Mouse (Mus musculus) urinary bladder, adult 2 months (tissue): ENCODE data around the gene Trabd2b. TPM values are rescaled to one million over a fixed set of nuclear protein-coding genes. Genes with fewer than 3 reads are reported as not detected.

Source experiments
- DNase-seq: peaks from one replicate; pipeline ENCODE4 v3.0.0; 2022; ENCODE audit warnings: low spot score
- polyA plus RNA-seq: library from polyadenylated mRNA; depleted of rRNA; stranded (reverse); fragments of >200 nt; gene quantifications from 2 replicates; pipeline ENCODE4 v1.2.3, GENCODE M21; 2012; rRNA removed

Trabd2b gene
- polyA plus RNA-seq, 1 experiment = 6.1 TPM

GRCm38 (mm10) chr4:114646825-114647681, 240.5 kb downstream of the Trabd2b start:
- DNase-seq = no peak

DNA sequence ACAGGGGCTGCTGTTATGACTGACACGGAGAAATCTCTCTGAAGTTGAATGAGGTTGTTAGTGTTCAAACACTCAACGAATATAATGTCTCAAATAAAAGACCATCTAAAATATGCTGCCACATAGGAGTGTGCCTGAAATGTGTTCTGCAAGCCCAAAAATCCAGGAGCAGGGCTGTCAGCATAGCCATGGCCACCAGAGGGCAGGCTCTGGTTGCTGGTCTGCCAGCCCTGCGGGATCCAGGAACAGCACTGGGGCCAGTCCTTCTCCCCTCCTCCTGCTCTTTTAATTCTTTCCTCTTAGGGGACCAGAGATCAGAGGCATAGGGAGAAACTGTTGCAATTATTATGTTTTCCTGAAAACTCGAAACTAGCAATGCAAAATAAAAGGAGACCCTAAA, 241.2 kb downstream of the Trabd2b start:
- peak; percentile 47 for DNase-seq

DNA sequence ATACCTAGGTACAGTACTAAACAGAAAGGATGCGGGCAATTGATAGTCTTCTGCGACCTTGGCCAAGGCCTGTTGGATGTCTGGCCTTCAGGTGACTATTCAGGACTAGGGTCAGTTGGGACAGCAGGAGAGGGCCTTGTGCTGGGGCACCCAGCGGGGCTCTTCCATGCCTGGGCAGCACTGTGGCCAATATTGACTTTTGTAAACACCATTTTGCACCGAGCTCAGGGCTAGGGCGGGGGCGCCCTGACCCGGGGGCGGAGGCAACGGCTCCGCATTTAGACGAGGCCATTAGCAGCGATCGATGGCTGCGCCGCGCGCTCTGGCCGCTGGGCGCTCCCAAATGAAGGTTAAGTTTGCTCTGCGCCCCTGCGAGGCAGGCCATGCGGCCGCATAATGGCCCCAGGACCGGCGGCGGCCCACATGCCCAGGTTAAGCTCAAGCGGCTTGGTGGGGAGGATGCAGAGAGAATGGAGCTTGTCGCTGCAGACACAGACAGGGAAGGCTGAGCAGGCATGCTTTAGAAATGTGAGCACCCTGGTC, 242.1 kb downstream of the Trabd2b start:
- DNase-seq = no peak

GRCm38 (mm10) chr4:114650551-114650950, 244.0 kb downstream of the Trabd2b start:
- DNase-seq = no peak

DNA sequence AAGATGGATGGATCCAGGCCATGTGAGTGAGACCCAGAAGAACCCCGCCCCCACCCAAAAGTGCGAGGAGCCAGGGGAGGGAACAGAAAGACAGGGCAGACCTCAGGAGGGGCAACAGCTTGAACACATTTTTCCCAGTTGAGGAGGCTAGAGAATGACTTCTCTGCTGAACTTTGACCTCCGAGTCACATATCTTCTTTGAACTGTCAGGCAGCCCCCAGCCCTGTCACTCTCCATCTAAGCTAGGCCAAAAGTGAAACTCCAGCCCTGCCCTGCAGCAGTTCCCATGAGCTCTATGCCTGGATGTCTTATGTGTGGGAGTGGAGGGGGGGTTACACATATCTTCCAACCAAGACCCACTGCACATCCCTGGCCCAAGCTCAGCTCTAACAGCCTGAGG, 244.5 kb downstream of the Trabd2b start:
- DNase-seq = no peak

GRCm38 (mm10) chr4:114651606-114652005, 245.1 kb downstream of the Trabd2b start:
- no peak for DNase-seq

- no peak for DNase-seq
Observed at GRCm38 (mm10) chr4:114652400-114652799, 245.9 kb downstream of the Trabd2b start.

DNA sequence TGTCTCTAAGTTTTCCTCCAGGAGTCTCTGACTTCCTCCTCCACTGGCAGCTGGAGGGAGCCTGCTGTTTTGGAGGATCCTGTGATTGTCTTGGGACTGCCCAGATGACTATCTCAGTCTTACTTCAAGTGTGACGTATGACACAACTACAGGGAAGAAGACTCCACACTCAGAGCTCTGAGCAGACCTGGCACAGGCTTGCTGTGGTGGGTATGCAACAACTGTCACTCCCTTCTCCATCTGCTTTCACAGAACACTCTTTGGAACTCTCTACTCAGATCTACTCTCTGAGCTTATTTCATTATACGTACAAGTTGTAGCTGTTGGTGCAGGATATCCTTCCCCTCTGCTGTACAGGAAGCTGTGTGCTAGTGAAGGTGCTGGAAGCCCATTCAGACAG, 251.4 kb downstream of the Trabd2b start:
- DNase-seq = no peak

GRCm38 (mm10) chr4:114659876-114660275, 253.4 kb downstream of the Trabd2b start:
- DNase-seq = no peak

DNA sequence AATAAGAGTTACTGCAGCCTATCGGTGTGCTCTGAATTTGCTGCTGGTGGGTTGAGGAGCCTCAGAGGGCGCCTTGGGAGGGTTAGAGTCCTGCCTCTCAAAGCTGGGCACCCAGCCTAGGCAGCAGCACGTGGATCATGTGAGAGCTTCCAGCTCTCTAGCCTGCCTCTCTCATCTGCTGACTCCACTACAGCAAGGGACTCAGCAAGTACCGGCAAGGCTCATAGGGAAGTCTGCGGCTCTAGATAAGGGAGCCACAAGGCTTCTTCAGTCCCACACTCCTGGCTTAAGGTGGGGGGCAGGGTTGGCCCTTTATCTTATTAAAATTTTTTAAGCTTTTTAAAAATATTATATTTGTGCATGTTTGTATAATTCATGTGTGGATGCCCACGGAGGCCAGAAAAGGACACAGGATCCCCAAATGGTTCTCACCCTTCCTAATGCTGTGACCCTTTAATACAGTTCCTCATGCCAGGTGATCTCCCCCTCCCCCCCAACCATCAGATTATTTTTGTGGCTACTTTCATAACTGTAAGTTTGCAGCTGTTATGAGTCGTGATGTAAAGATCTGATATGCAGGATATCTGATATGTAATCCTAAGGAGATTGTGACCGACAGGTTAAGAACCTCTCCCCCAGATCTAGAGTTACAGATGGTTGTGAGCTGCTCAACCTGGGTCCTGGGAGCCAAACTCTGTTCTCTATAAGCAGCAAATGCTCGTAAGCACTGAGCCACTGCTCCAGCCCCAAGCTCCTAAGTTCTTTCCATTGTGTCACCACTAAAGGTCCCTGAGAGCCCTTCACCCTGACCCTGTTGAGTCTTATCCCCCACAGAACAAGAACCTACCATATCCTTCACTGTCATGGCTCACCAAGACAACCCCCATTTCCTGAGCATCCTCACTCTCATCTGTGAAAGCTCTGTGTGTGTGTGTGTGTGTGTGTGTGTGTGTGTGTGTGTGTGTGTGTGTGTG, 257.8 kb downstream of the Trabd2b start:
- no peak for DNase-seq

Other genes with a start within 250 kb of the Trabd2b start
- gene Skint11, start 243.3 kb upstream of the Trabd2b start, polyA plus RNA-seq = not detected in 2 replicates